Mouse (Mus musculus) kidney, adult 2 months (tissue): ENCODE data around the gene Nid2. TPM values are rescaled to one million over a fixed set of nuclear protein-coding genes. Genes with fewer than 3 reads are reported as not detected.

Experiments used
- DNase-seq: peaks from one replicate; pipeline ENCODE4 v3.0.0; 2021
- H3K27ac ChIP-seq: fragments of 200-500 bp; 2 replicates; pipeline ENCODE4 v1.5.1; 2012; ENCODE audit warnings: low read depth, low read length, control low read depth, inconsistent platforms; ENCODE audit not compliant: insufficient read depth
- H3K27me3 ChIP-seq: fragments of 200-500 bp; replicated peaks from 2 replicates; pipeline ENCODE4 v1.6.1; 2012; ENCODE audit warnings: mild to moderate bottlenecking, moderate library complexity, low read length, inconsistent platforms; ENCODE audit not compliant: control insufficient read depth, insufficient read depth
- H3K36me3 ChIP-seq: fragments of 200-500 bp; 2 replicates; pipeline ENCODE4 v1.6.1; 2012; ENCODE audit warnings: mild to moderate bottlenecking, moderate library complexity, low read length, inconsistent platforms; ENCODE audit not compliant: control insufficient read depth, insufficient read depth
- H3K4me1 ChIP-seq: fragments of 200-500 bp; 2 replicates; pipeline ENCODE4 v1.6.1; 2011; ENCODE audit warnings: low read length; ENCODE audit not compliant: control insufficient read depth, insufficient read depth
- H3K4me3 ChIP-seq: fragments of 200-500 bp; 2 replicates; pipeline ENCODE4 v1.5.1; 2011; ENCODE audit warnings: mild to moderate bottlenecking, low read depth, low read length, control low read depth; ENCODE audit not compliant: insufficient read depth
- CTCF ChIP-seq: fragments of 200-500 bp; conservative IDR thresholded peaks from 2 replicates; pipeline ENCODE4 v1.5.1; 2011; ENCODE audit warnings: low read depth, mild to moderate bottlenecking, control low read depth, low read length, moderate library complexity, mixed read lengths; ENCODE audit not compliant: insufficient read depth, insufficient read length
- POLR2A ChIP-seq: fragments of 200-500 bp; IDR thresholded peaks from one replicate; pipeline ENCODE4 v1.6.1; 2011; ENCODE audit warnings: low read depth, low read length, control low read depth
- WGBS: fragments of 180-500 bp; shearing (Covaris S2); methylation state at CpG from one replicate; pipeline ENCODE4 v1.1.7; 2018; 5-methylcytosine and 5-hydroxymethylcytosine counted together
- polyA plus RNA-seq: library from polyadenylated mRNA; depleted of rRNA; stranded (reverse); fragments of >200 nt; gene quantifications from 2 replicates; pipeline ENCODE4 v1.2.3, GENCODE M21; 2012

Nid2 gene
- polyA plus RNA-seq, 1 experiment = 17.6 TPM

DNA sequence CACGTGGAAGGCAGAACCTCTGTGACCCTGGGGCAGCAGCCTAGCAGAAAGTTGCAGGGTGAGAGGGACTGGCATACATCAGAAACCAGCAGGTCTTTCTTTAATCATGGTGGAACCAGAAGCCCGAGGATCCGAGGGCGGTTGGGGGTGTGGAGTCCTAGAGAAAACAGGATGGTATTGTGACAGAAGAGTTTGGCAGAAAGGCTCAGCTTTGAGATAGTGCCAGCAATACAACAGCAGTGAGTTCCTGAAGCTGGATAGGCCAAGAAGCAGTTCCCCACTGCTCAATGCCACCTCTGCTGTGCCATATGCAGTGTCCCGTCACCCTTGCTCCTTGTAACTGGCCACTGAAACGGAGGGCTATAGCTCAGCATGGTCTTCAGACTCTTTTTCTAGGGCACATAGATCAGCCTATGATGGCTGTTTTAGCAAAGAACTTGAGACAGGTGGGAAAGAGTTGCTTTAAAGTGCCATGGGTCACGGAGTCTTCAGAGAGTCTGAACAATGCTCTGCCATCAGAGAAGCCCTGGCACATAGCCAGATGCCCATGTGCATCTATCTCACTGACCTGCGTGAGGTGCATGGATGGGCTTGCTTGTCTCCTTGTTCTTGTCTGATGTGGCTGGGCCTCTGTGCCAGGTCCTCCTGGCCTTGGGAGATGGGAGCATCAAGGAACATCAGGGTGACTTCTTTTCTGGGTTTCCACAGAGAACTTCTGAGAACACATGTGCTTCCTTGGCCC lies 50.6 kb downstream of the Nid2 start:
- 82% methylated on average over 8 of the region's 8 CpGs for WGBS

GRCm38 (mm10) chr14:19803222-19803621 lies 52.2 kb downstream of the Nid2 start:
- WGBS = 76% methylated on average over 4 of the region's 4 CpGs
- no peak for TF ChIP-seq POLR2A

More for the DNA sequence above, 50.6 kb downstream of the Nid2 start:
- H3K4me3 ChIP-seq = no peak overlapping the region
- no peak for DNase-seq
- TF ChIP-seq CTCF = no peak
- no peak for TF ChIP-seq POLR2A
- no peaks in the 10 kb centered on the region for H3K27me3 ChIP-seq
- no peaks in the 10 kb centered on the region for H3K4me1 ChIP-seq
- no peak overlapping the region for H3K27ac ChIP-seq
- no peaks in the 10 kb centered on the region for H3K36me3 ChIP-seq

DNA sequence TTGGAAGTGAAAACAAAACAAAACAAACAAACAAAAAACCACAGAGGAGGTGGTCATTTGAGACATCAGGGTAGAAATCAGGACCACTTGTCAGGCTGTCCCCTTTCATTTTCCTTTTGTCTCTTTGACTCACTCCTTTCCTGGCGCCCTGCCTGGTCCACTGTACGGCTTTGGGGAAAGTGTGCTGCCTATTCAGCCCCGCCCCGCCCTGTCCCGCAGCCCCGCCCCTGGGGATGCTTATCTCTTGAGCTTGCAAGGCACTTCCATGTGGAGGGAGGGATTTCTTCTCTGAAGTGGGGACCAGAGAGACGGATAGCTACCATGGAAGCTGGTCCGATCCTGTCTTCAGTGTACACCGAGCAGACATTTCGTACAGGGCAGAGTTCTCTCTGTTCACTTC lies 52.6 kb downstream of the Nid2 start:
- WGBS = 78% methylated on average over 10 of the region's 10 CpGs

More at GRCm38 (mm10) chr14:19803222-19803621, 52.2 kb downstream of the Nid2 start:
- no peaks in the 10 kb centered on the region for H3K27me3 ChIP-seq
- H3K27ac ChIP-seq = no peak overlapping the region
- H3K4me3 ChIP-seq = no peak overlapping the region
- DNase-seq = no peak
- H3K36me3 ChIP-seq = no peaks in the 10 kb centered on the region
- no peaks in the 10 kb centered on the region for H3K4me1 ChIP-seq

GRCm38 (mm10) chr14:19807339-19807738 lies 56.3 kb downstream of the Nid2 start:
- Histone ChIP-seq H3K4me3 (no peak overlapping the region), H3K27me3 (no peaks in the 10 kb centered on the region), H3K36me3 (no peaks in the 10 kb centered on the region), H3K27ac (no peak overlapping the region), H3K4me1 (peaks cover under 1% of the 10 kb centered on the region; the same call in 1 of the 2 replicates)
- peak; percentile 58 for DNase-seq
- 55% methylated on average over 3 of the region's 3 CpGs for WGBS
- no peak for TF ChIP-seq POLR2A
- TF ChIP-seq CTCF = no peak

More for the DNA sequence above, 52.6 kb downstream of the Nid2 start:
- Histone ChIP-seq H3K36me3 (no peaks in the 10 kb centered on the region), H3K27me3 (no peaks in the 10 kb centered on the region), H3K4me3 (no peak overlapping the region), H3K27ac (no peak overlapping the region), H3K4me1 (no peaks in the 10 kb centered on the region)
- no peak for TF ChIP-seq POLR2A
- TF ChIP-seq CTCF = no peak
- DNase-seq = no peak

- TF ChIP-seq CTCF (no peak), POLR2A (no peak)
- Histone ChIP-seq H3K36me3 (no peaks in the 10 kb centered on the region), H3K4me3 (no peak overlapping the region), H3K27me3 (no peaks in the 10 kb centered on the region), H3K27ac (no peak overlapping the region), H3K4me1 (peaks cover 3% of the 10 kb centered on the region; the same call in 1 of the 2 replicates)
- no peak for DNase-seq
- 92% methylated on average over 2 of the region's 2 CpGs for WGBS
These were observed 56.8 kb downstream of the Nid2 start for GRCm38 (mm10) chr14:19807858-19808257.

DNA sequence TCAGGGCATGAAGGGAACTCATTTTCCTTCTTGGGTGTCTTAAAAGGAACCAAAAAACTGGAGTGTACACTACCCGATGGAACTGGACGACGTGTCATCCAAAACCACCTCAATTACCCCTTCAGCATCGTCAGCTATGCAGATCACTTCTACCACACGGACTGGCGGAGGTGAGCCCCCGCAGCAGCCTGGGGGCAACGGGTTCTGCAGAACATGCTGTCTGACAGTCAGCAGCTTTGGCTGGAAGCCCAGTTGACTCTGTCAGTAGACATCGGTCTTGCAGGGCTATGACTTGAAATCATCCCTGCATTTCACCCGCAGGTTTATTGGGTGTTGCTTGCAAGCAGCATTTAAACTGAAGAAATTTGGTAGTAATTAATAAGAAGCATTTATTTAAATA lies 58.9 kb downstream of the Nid2 start:
- TF ChIP-seq CTCF (no peak), POLR2A (no peak)
- no peak overlapping the region for H3K27ac ChIP-seq
- no peak overlapping the region for H3K4me3 ChIP-seq
- 56% methylated on average over 10 of the region's 10 CpGs for WGBS
- DNase-seq = no peak
- H3K4me1 ChIP-seq = peaks cover 5% of the 10 kb centered on the region; the same call in 1 of the 2 replicates
- no peaks in the 10 kb centered on the region for H3K27me3 ChIP-seq
- H3K36me3 ChIP-seq = peaks cover 3% of the 10 kb centered on the region

DNA sequence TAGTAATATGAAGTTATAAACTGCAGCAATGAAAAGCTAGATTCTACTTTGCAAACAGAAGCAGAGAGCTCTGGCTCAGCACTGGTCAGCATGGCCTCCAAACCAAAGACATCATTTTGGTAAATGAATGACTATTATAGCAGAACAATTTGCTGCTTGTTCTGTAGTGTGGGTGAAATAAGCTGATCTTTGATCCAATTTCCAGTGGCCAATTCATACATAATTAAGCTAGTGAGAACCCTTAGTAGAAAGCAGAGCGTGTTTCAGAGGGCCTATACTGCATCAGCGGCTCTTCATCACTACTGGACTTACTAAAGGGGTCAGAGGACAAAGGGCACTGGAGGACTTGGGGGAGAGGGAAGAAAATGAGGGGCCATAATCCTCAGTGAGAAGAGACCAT lies 62.0 kb downstream of the Nid2 start:
- H3K27me3 ChIP-seq = no peaks in the 10 kb centered on the region
- H3K4me3 ChIP-seq = no peak overlapping the region
- H3K4me1 ChIP-seq = peaks cover 5% of the 10 kb centered on the region; the same call in 1 of the 2 replicates
- peak; percentile 58 for DNase-seq
- TF ChIP-seq CTCF (no peak), POLR2A (no peak)
- 37% methylated on average over 2 of the region's 2 CpGs for WGBS
- no peak overlapping the region for H3K27ac ChIP-seq
- H3K36me3 ChIP-seq = peaks cover 15% of the 10 kb centered on the region

DNA sequence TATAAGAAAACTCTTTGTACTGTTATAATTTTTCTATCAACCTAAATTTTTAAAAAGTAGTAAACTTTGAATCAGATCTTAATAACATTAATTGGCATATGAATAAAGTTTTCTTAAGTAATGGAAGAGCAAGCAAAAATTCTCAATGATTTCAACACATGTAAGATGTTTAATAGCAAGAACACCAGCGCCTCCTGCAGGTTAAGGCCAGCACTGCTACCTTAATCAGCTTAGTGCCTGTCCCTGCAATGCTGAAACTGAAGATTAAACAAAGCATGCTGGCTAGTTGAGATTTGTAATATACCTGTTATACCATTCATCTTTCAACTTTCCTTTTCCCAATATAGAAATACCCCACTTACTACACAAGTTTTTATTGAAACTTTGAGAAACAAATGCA lies 66.9 kb downstream of the Nid2 start:
- peak; percentile 85 for DNase-seq
- peaks cover 15% of the 10 kb centered on the region for H3K36me3 ChIP-seq
- no peak overlapping the region for H3K27ac ChIP-seq

More for the DNA sequence above, 66.9 kb downstream of the Nid2 start:
- Histone ChIP-seq H3K4me3 (no peak overlapping the region), H3K27me3 (no peaks in the 10 kb centered on the region), H3K4me1 (peaks cover 5% of the 10 kb centered on the region; the same call in 1 of the 2 replicates)
- peak; percentile 88 for TF ChIP-seq CTCF
- TF ChIP-seq POLR2A = no peak
- 7% methylated on average over 1 of the region's 1 CpGs for WGBS
